Mouse (Mus musculus) cerebellum, adult 2 months (tissue): ENCODE data around the gene Aldh3a2.

Experiments
- CTCF ChIP-seq: fragments of 200-500 bp; IDR thresholded peaks from 2 replicates; pipeline ENCODE4 v1.5.1; 2011; ENCODE audit warnings: low read depth, mild to moderate bottlenecking, control low read depth, low read length, moderate library complexity, borderline replicate concordance; ENCODE audit not compliant: insufficient read depth
- POLR2A ChIP-seq: fragments of 200-500 bp; IDR thresholded peaks from 2 replicates; pipeline ENCODE4 v1.6.1; 2011; ENCODE audit warnings: low read length, control low read depth, borderline replicate concordance; ENCODE audit not compliant: insufficient read depth

DNA sequence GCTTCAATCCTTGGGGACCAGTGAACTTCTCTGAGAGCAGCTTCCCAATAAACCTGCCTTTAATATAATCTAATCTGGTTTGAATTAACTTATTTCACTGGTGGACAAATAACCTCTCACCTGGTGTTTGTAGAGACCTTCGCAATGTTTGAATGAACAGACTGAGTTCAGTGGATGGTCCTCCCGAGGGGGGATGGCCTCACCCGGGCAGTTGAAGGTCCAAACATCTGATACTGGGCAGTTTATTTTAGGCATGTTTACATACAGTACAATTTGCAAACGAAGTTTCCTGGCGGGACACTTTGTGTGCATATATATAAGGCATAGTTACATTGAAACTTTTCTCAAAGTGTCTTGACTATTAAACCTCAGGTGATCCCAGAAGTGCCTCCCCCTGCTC lies 33.1 kb downstream of the Aldh3a2 start:
- TF ChIP-seq POLR2A (no peak), CTCF (no peak)
